Mouse (Mus musculus): Measurements from ENCODE around the gene Ctnnbl1. TPM values are rescaled to one million over a fixed set of nuclear protein-coding genes. Genes with fewer than 3 reads are reported as not detected.
A peak's percentile ranks its signal among the peaks of the same experiment; 100 is the strongest.

Ctnnbl1 gene
- polyA plus RNA-seq, 1 experiment: 22.1 TPM

- DNase-seq (ENCODE audit: low spot score): no peak
These were observed 137.9 kb downstream of the Ctnnbl1 start for GRCm38 (mm10) chr2:157875111-157875510.

- no peak for DNase-seq (ENCODE audit: low spot score)
These were observed 140.2 kb downstream of the Ctnnbl1 start for GRCm38 (mm10) chr2:157877394-157877793.

GRCm38 (mm10) chr2:157877967-157878366, 140.8 kb downstream of the Ctnnbl1 start:
- no peak for DNase-seq (ENCODE audit: low spot score)

- DNase-seq (ENCODE audit: low spot score): no peak
These were observed 144.7 kb downstream of the Ctnnbl1 start for GRCm38 (mm10) chr2:157881939-157882338.

GRCm38 (mm10) chr2:157887275-157888025, 150.2 kb downstream of the Ctnnbl1 start:
- DNase-seq (ENCODE audit: low spot score): no peak

- no peak for DNase-seq (ENCODE audit: low spot score)
These were observed 154.0 kb downstream of the Ctnnbl1 start for GRCm38 (mm10) chr2:157891166-157891565.

GRCm38 (mm10) chr2:157897131-157897530, 159.9 kb downstream of the Ctnnbl1 start:
- no peak for DNase-seq (ENCODE audit: low spot score)

GRCm38 (mm10) chr2:157913204-157913636, 176.0 kb downstream of the Ctnnbl1 start:
- peak; percentile 61 for DNase-seq (ENCODE audit: low spot score)

- DNase-seq (ENCODE audit: low spot score): no peak
These were observed 176.5 kb downstream of the Ctnnbl1 start for GRCm38 (mm10) chr2:157913705-157914104.

- no peak for DNase-seq (ENCODE audit: low spot score)
These were observed 177.0 kb downstream of the Ctnnbl1 start, which contains the start of gene Vstm2l for GRCm38 (mm10) chr2:157914105-157914764. Vstm2l (plus strand) TSS chr2:157914653.

- no peak for DNase-seq (ENCODE audit: low spot score)
These were observed 177.8 kb downstream of the Ctnnbl1 start for GRCm38 (mm10) chr2:157914889-157915517.

GRCm38 (mm10) chr2:157918529-157918928, 181.3 kb downstream of the Ctnnbl1 start:
- no peak for DNase-seq (ENCODE audit: low spot score)

- DNase-seq (ENCODE audit: low spot score): no peak
These were observed 184.3 kb downstream of the Ctnnbl1 start for GRCm38 (mm10) chr2:157921551-157921950.

- no peak for DNase-seq (ENCODE audit: low spot score)
These were observed 186.2 kb downstream of the Ctnnbl1 start for GRCm38 (mm10) chr2:157923406-157923805.

- DNase-seq (ENCODE audit: low spot score): no peak
These were observed 187.3 kb downstream of the Ctnnbl1 start for GRCm38 (mm10) chr2:157924504-157924903.

- no peak for DNase-seq (ENCODE audit: low spot score)
These were observed 189.3 kb downstream of the Ctnnbl1 start for GRCm38 (mm10) chr2:157926502-157926901.

- no peak for DNase-seq (ENCODE audit: low spot score)
These were observed 189.7 kb downstream of the Ctnnbl1 start for GRCm38 (mm10) chr2:157926927-157927326.

GRCm38 (mm10) chr2:157927397-157927796, 190.2 kb downstream of the Ctnnbl1 start:
- DNase-seq (ENCODE audit: low spot score): no peak

GRCm38 (mm10) chr2:157927815-157928214, 190.6 kb downstream of the Ctnnbl1 start:
- DNase-seq (ENCODE audit: low spot score): no peak

GRCm38 (mm10) chr2:157932655-157933054, 195.5 kb downstream of the Ctnnbl1 start:
- DNase-seq (ENCODE audit: low spot score): no peak

- DNase-seq (ENCODE audit: low spot score): no peak
These were observed 198.4 kb downstream of the Ctnnbl1 start for GRCm38 (mm10) chr2:157935444-157936171.

- DNase-seq (ENCODE audit: low spot score): no peak
These were observed 199.5 kb downstream of the Ctnnbl1 start for GRCm38 (mm10) chr2:157936676-157937075.
